Mouse (Mus musculus): ENCODE measurements around the gene Nanos1.

Gene Nanos1

DNA sequence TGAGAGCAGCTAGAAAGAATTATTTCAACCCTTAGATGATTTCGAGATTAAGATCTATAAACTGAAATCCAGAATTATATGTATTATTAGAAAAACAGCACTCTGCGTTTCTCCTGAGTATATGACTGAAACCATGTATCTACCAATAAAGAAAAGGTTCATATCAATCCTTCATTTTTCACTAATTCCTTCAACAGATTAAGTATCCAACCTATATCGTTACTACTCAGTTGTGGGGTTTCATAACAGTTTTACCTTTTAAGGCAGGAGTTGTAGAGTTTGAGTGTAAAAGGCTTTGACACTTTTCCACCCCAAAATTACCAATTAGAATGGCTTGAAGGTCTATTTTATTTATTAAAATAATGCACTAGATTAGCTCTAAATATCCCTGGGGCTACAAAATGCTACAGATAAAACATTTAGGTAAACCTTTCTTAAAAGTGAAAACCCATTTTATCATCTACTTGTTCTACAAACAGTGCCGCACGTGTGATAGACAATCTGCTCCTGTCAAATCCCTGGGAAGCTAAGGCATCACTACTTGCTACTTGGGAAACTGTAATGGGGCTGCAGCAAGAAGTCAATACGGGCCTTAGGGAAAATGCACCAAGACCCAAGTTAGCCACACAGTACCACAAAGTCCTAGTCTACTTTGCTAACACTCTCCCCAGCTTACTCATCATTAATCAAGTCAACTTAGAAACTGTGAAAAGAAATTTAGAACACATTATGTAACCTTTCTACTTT lies 32.6 kb downstream of the Nanos1 start:
- peak; percentile 33 for DNase-seq (ENCODE audit: low read depth)

GRCm38 (mm10) chr19:60789452-60789851 lies 33.7 kb downstream of the Nanos1 start:
- DNase-seq (ENCODE audit: low read depth), result no peak

DNA sequence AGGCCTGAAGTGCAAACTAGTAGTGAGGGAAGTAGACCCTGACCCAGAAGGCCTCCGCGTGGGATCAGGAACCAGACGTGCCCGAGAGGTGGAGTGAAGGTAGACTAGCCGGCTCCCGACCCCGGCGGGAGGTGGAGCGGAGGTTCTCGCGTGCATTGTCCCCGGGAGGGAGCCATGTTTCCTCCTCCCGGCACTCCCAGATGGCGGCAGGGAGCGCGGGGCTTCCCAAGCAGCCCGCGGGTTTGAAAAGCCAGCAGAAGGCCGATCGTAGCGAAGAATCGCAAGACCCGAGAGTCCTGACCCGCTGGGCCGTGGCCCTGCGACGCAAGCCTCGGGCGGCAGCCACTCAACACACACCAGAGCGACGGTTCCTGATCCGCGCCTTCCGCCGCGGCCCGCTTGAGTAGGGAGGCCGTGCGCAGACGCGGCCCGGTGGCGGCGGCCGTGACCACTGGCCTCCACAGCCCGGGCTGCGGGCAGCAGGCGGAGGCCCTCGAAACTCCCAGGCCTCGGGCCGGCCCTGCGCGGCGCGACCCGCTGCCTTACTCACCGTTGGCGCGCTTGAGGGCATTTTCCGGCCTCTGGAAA lies 34.2 kb downstream of the Nanos1 start:
- DNase-seq (ENCODE audit: low read depth), result peak; percentile 86

DNA sequence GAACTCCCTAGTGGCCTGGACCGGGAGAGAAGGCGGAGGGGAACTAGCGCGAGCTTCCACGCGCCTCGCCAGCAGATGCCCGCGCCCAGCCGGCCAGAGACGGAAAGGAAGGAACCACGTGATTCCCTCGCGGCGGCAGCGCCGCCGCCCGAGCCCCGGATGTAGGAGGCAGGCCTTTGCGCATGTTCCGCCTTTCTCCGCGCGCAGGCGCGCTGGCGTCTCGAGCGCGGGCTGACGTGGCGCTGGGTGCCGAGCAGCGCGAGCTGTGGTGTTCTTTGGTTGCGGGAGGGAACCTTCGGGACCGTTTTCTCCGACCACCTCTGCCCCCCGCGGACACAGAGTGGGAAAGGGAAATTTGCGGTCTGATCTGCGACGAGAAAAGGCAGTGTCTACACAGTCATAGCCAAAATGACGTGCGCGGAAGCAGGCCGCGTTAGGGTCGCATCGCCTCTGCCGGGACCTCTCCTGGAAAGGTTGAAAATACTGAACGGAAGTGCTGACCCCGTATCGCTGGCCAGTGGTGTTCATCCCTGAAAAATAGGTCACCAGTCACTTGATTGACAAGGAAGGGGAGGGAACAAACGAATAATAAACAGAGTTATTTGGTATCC lies 34.9 kb downstream of the Nanos1 start, which contains the start of gene Eif3a:
Eif3a (minus strand) TSS at position 108 of the 611 bp plus-strand sequence.
- peak; percentile 99 for DNase-seq (ENCODE audit: low read depth)

GRCm38 (mm10) chr19:60791164-60791563 lies 35.4 kb downstream of the Nanos1 start:
- DNase-seq (ENCODE audit: low read depth), result no peak

- no peak for DNase-seq (ENCODE audit: low read depth)
Measured at GRCm38 (mm10) chr19:60793170-60793707, 37.5 kb downstream of the Nanos1 start.

GRCm38 (mm10) chr19:60795244-60795643 lies 39.5 kb downstream of the Nanos1 start:
- peak; percentile 84 for DNase-seq (ENCODE audit: low read depth)

GRCm38 (mm10) chr19:60797415-60797814 lies 41.6 kb downstream of the Nanos1 start:
- no peak for DNase-seq (ENCODE audit: low read depth)

- DNase-seq (ENCODE audit: low read depth), result no peak
Measured at GRCm38 (mm10) chr19:60799867-60800569, 44.2 kb downstream of the Nanos1 start.

- no peak for DNase-seq (ENCODE audit: low read depth)
Measured at GRCm38 (mm10) chr19:60804903-60805302, 49.1 kb downstream of the Nanos1 start.
